Mouse (Mus musculus) kidney, postnatal 14 days (tissue): ENCODE data around the gene 1500009C09Rik.

Source experiments
- DNase-seq: peaks from one replicate; pipeline ENCODE4 v3.0.0; 2022; ENCODE audit warnings: mixed read lengths

The 1500009C09Rik gene

DNA sequence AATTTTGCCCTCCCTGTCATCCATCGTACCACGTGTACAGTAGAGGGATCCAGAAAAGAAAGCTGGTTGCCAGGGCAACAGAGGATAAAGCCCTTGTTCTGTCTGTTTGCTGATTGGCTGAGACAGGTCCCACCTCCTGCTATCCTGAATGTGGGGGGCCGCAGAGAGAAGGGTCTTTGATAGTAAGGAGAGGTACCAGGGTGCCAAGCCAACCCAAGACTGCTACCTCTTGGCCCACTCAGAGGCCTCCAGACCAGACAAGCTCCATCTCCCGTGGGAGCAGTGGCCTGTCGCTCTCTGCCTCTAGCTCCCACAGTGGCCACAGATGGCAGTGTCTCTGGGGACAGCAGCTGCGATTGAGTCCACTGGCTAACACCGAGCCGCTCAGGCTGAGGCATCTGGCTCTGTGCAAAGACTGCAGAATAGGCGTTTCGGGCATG is 3.8 kb downstream of the 1500009C09Rik start:
- no peak for DNase-seq

DNA sequence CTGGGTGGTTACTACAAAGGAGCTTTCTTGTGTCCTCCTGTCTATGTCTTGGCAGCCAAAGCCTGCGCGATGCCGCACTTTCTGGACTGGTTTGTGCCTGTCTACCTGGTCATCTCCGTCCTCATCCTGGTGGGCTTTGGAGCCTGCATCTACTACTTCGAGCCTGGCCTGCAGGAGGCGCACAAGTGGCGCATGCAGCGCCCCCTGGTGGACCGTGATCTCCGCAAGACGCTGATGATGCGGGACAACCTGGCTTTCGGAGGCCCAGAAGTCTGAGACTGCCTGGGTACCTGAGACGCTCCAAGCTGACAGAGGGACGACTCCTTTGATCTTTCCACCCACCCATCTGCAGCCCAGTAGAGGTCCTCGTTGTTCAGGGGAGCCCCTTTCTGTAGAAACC is 7.3 kb downstream of the 1500009C09Rik start:
- peak; percentile 69 for DNase-seq

GRCm38 (mm10) chr15:82266356-82266755 is 14.2 kb downstream of the 1500009C09Rik start:
- peak; percentile 54 for DNase-seq

- DNase-seq: no peak
Measured at GRCm38 (mm10) chr15:82268185-82268584, 16.0 kb downstream of the 1500009C09Rik start.

GRCm38 (mm10) chr15:82268783-82269182 is 16.6 kb downstream of the 1500009C09Rik start:
- DNase-seq: no peak

DNA sequence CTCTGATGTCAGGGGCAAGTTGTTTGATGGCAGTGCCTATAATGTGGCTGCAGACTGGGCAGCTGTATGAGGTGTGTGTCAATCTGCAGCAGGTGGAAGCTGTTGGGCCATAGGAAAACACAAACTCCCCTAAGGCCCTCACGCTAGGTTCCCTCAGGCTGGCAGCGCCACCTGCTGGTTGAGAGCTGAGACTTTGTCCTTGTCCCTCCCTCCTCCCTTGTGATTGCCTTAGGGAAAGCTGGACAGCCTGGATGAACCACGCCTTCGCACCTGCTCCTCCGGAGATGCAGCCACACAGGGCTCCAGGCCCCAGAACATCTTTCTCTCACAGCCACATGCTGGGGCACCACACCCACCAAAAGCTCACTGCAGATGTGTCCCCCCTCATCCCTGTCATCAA is 19.0 kb downstream of the 1500009C09Rik start:
- DNase-seq: peak; percentile 56

- no peak for DNase-seq
Measured at GRCm38 (mm10) chr15:82272295-82272694, 20.1 kb downstream of the 1500009C09Rik start.

DNA sequence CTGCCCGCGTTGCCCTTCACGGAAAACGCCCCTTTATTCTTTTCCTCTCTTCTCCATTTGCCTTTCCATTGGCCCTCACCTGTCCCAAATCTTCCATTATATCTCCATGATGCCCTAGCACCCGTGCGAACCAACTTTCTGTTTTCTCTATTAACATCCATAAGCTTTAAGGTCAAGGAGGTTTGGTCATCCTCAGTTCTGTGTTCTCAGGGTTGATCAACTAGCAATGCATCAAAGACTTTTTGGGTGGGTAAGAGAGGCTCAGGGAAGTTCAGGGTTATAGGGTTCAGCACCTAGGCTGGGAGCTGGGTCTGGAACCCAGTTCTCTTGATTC is 22.4 kb downstream of the 1500009C09Rik start, which contains the start of gene Sept3:
Gene Sept3, plus strand, starts transcription at position 301 of the 334 bp plus-strand sequence.
- no peak for DNase-seq

DNA sequence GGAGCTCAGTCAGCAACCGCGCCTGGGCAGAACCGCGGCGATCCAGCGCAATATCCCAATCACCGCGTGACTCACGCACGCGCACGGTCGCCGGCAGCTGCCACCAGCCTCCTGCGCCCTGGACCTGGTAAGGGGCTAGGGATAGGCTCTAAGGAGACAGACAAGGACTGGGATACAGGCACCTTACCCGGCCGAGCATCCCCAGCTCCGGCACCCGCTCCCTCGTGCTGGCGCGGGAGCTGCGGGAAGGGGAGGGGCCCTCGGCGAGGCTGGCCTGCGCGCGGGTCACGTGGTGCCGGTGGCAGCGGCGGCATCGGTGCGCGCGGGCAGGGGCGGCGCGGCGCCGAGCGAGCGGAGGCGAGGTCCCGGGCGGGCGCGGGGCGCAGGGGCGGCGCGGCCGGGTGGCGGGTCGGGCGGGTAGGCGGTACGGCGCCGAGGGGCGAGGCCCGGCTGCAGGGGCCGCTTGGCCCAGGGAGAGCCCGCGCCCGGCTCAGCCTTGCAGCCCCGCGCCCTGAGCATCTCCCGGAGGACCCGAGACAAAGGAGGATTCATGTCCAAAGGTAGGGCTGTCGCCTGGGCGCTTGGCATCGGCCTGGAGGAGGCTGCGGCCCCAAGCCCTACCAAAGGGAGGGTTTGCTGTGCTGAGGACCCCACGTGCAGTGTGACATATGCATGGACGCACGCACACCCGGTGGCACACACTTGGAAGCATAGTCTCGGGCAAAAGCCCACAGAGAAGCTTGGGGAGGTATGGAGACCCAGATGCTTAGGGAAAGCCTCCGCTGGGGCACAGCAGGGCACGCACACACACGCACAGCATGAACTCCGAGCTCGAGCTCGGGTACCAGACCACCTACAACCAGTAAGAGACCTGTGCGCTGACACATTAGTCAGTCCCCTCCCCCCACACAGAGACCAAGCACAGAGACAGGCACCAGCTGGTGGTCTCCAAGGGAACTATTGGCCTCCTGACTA is 23.0 kb downstream of the 1500009C09Rik start:
- DNase-seq: peak; percentile 22

DNA sequence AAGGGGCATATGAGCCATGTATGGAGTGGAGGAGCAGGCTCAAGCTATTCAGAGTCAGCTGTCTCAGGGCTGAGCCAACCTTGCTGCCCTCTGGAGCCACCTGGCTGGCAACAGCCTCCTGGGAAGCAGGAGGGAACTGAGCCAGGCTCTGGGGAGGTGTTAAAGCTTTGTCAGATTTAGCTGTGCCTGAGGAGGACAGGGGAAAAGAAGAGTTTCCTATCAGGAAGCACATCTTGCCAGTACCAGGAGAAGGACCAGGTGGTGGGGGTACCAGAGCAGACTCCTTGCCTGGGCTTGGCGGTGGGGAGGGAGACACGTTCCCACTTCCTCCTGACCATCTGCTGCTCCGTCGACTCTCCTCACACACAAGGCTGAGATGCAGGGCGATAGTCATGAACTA is 25.4 kb downstream of the 1500009C09Rik start:
- no peak for DNase-seq

- DNase-seq: no peak
Measured at GRCm38 (mm10) chr15:82280638-82281037, 28.4 kb downstream of the 1500009C09Rik start.

GRCm38 (mm10) chr15:82286157-82286556 is 34.0 kb downstream of the 1500009C09Rik start:
- no peak for DNase-seq

DNA sequence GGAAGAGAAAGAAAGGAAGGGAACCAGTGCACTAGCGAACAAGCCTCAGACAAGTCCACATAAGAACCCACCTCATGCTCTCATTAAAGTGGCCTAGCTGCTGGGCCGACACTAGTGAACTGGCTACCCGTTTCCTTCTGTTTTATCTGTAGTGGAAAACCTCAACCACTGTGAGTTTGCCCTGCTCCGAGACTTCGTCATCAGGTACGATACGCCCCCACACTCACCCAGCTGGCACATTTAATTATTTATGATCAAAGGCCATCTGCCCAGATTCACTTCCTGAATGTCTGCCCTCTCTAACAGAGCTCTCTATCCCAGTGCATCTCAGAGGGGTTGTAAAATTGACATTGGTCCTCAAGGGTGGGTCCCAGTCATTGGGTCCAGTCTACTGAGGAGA is 38.1 kb downstream of the 1500009C09Rik start:
- DNase-seq: no peak

- no peak for DNase-seq
Measured at GRCm38 (mm10) chr15:82292851-82293250, 40.7 kb downstream of the 1500009C09Rik start.

DNA sequence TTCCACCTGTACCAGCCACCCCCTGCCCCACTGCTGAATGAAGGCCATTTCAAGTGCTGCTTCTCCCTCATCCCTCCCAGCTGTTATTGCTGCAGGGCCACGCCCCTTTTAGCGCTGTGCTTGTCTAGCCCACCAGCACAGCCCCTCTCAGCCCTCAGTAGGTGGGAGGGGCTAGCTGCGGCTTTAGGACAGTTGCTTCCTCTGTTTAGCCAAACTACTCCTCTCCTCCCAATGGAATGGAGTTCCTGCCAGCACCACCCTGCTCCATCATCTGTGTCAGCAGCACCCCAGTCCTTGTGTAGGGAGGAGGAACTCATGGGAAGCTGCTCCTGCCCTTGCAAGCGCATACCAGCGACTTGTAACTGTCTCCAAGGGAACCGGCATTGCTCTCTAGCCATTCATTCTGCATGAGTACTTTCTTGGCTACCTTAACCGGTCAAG is 41.1 kb downstream of the 1500009C09Rik start:
- DNase-seq: peak; percentile 19

- no peak for DNase-seq
Measured at GRCm38 (mm10) chr15:82294059-82294458, 41.9 kb downstream of the 1500009C09Rik start.

DNA sequence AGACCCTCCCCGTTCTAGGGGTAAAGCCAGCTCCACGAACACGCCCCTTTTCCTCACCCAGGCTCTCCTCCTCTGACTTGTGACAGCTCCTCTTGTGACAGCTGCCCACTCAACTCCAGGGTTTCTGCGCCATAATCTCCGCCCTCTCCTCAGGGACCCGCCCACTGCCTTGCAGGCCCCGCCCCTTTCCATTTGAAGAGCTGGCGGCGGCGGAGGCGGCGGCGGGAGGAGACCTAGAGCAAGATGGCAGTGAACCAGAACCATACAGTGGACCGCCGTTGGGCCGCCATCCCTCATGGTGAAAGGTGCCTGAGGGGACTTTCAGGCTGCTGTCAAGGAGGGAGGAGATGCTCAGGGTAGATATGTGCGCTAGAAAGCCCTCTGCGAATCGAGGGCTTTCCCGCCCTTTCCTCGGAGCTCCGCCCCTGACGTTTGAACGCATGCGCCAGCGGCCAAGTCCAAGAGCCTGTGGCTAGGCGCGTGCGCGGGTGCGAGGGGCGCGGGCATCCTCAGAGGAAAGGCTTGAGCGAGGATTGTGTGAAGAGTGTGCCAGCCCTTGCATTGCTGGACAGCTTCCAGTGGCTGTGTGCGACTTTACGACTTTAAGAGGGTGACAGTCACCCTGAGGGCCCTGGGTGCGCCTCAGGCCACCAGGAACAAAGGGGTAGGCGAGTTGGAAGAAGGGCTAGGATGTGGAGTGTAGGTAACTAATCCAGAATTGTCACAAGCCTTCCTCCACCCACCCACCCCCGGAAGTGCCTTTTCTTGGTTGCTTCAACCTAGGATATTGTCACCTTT is 46.8 kb downstream of the 1500009C09Rik start, which contains the start of gene Wbp2nl:
Gene Wbp2nl, plus strand, starts transcription at position 191 of the 798 bp plus-strand sequence.
- DNase-seq: peak; percentile 9

- no peak for DNase-seq
Measured at GRCm38 (mm10) chr15:82307107-82307506, 54.9 kb downstream of the 1500009C09Rik start.

- no peak for DNase-seq
Measured at GRCm38 (mm10) chr15:82308416-82308815, 56.2 kb downstream of the 1500009C09Rik start.
